Mouse (Mus musculus): ENCODE measurements around the gene Grasp. TPM values are rescaled to one million over a fixed set of nuclear protein-coding genes. Genes with fewer than 3 reads are reported as not detected.

Gene Grasp
- polyA plus RNA-seq, 1 experiment from 2014 or later: 0.35 TPM

GRCm38 (mm10) chr15:101262502-101262901 lies 38.5 kb downstream of the Grasp start:
- Histone ChIP-seq H3K4me2 (ENCODE audit: low read depth, low read length) (no peak overlapping the region), H3K27me3 (ENCODE audit: insufficient read depth, low read length) (peaks cover 12% of the 10 kb centered on the region; the same call in 1 of the 2 replicates), H3K9me3 (ENCODE audit: low read length) (no peaks in the 10 kb centered on the region), H3K4me3 (ENCODE audit: low read depth, low read length) (no peak overlapping the region), H3K9ac (replicated peaks) (no peak overlapping the region), H3K27ac (ENCODE audit: low read depth) (peak overlapping the region; percentile 55; the same call in 1 of the 2 replicates), H3K36me3 (replicated peaks; ENCODE audit: insufficient read depth, low read length) (no peaks in the 10 kb centered on the region), H3K4me1 (ENCODE audit: insufficient read depth) (peaks cover 36% of the 10 kb centered on the region)
- WGBS (ENCODE audit: insufficient replicate concordance): 35% methylated on average over 5 of the region's 5 CpGs
- ATAC-seq (peak; percentile 8; the same call in 1 of the 2 replicates), DNase-seq (peak; percentile 58)
- TF ChIP-seq EP300 (IDR thresholded peaks at IDR 0.05; ENCODE audit: low read depth): no peak
- no peak for TF ChIP-seq CTCF (IDR thresholded peaks at IDR 0.05; ENCODE audit: low read depth)

GRCm38 (mm10) chr15:101266132-101266963 lies 42.4 kb downstream of the Grasp start:
- Histone ChIP-seq H3K27me3 (ENCODE audit: insufficient read depth, low read length) (peaks cover 14% of the 10 kb centered on the region; the same call in 1 of the 2 replicates), H3K9ac (replicated peaks) (peak overlapping the region; percentile 53), H3K4me1 (ENCODE audit: insufficient read depth) (peaks cover 23% of the 10 kb centered on the region), H3K4me3 (ENCODE audit: low read depth, low read length) (peak overlapping the region; percentile 56), H3K9me3 (ENCODE audit: low read length) (no peaks in the 10 kb centered on the region), H3K4me2 (ENCODE audit: low read depth, low read length) (peak overlapping the region; percentile 81), H3K27ac (ENCODE audit: low read depth) (peak overlapping the region; percentile 55), H3K36me3 (replicated peaks; ENCODE audit: insufficient read depth, low read length) (peaks cover 6% of the 10 kb centered on the region; the same call in 1 of the 2 replicates)
- 2% methylated on average over 52 of the region's 57 CpGs for WGBS (ENCODE audit: insufficient replicate concordance)
- DNase-seq: peak; percentile 89
- TF ChIP-seq CTCF (IDR thresholded peaks at IDR 0.05; ENCODE audit: low read depth) (peak; percentile 20; the same call in 1 of the 2 replicates), EP300 (IDR thresholded peaks at IDR 0.05; ENCODE audit: low read depth) (no peak; the same call in 1 of the 2 replicates)
- ATAC-seq: peak; percentile 84

- Histone ChIP-seq H3K4me3 (ENCODE audit: low read depth, low read length) (peak overlapping the region; percentile 56), H3K4me2 (ENCODE audit: low read depth, low read length) (peak overlapping the region; percentile 81), H3K9me3 (ENCODE audit: low read length) (no peaks in the 10 kb centered on the region), H3K36me3 (replicated peaks; ENCODE audit: insufficient read depth, low read length) (peaks cover 6% of the 10 kb centered on the region; the same call in 1 of the 2 replicates), H3K27me3 (ENCODE audit: insufficient read depth, low read length) (peaks cover 14% of the 10 kb centered on the region; the same call in 1 of the 2 replicates), H3K4me1 (ENCODE audit: insufficient read depth) (peaks cover 13% of the 10 kb centered on the region; the same call in 1 of the 2 replicates), H3K27ac (ENCODE audit: low read depth) (no peak overlapping the region), H3K9ac (replicated peaks) (peak overlapping the region; percentile 53)
- TF ChIP-seq CTCF (IDR thresholded peaks at IDR 0.05; ENCODE audit: low read depth) (no peak), EP300 (IDR thresholded peaks at IDR 0.05; ENCODE audit: low read depth) (no peak)
- DNase-seq (peak; percentile 16), ATAC-seq (no peak)
- WGBS (ENCODE audit: insufficient replicate concordance): 2% methylated on average over 25 of the region's 25 CpGs
These were observed 43.4 kb downstream of the Grasp start for GRCm38 (mm10) chr15:101267053-101268032.

GRCm38 (mm10) chr15:101270101-101270820 lies 46.3 kb downstream of the Grasp start:
- H3K9me3 ChIP-seq (ENCODE audit: low read length): no peaks in the 10 kb centered on the region
- peaks cover 7% of the 10 kb centered on the region; the same call in 1 of the 2 replicates for H3K4me1 ChIP-seq (ENCODE audit: insufficient read depth)
- ATAC-seq (no peak), DNase-seq (peak; percentile 14)
- H3K4me2 ChIP-seq (ENCODE audit: low read depth, low read length): no peak overlapping the region
- no peak overlapping the region for H3K27ac ChIP-seq (ENCODE audit: low read depth)
- no peak overlapping the region for H3K9ac ChIP-seq (replicated peaks)
- H3K4me3 ChIP-seq (ENCODE audit: low read depth, low read length): no peak overlapping the region
- H3K36me3 ChIP-seq (replicated peaks; ENCODE audit: insufficient read depth, low read length): peaks cover 12% of the 10 kb centered on the region
- WGBS (ENCODE audit: insufficient replicate concordance): 90% methylated on average over 29 of the region's 29 CpGs
- no peak for TF ChIP-seq CTCF (IDR thresholded peaks at IDR 0.05; ENCODE audit: low read depth)
- TF ChIP-seq EP300 (IDR thresholded peaks at IDR 0.05; ENCODE audit: low read depth): no peak
- H3K27me3 ChIP-seq (ENCODE audit: insufficient read depth, low read length): peaks cover 11% of the 10 kb centered on the region; the same call in 1 of the 2 replicates

- Histone ChIP-seq H3K27ac (ENCODE audit: low read depth) (no peak overlapping the region), H3K4me3 (ENCODE audit: low read depth, low read length) (no peak overlapping the region), H3K36me3 (replicated peaks; ENCODE audit: insufficient read depth, low read length) (peaks cover 12% of the 10 kb centered on the region), H3K4me2 (ENCODE audit: low read depth, low read length) (no peak overlapping the region), H3K27me3 (ENCODE audit: insufficient read depth, low read length) (peaks cover 8% of the 10 kb centered on the region; the same call in 1 of the 2 replicates), H3K9ac (replicated peaks) (no peak overlapping the region), H3K9me3 (ENCODE audit: low read length) (no peaks in the 10 kb centered on the region), H3K4me1 (ENCODE audit: insufficient read depth) (peaks cover 6% of the 10 kb centered on the region; the same call in 1 of the 2 replicates)
- ATAC-seq: no peak
- no peak for DNase-seq
- 71% methylated on average over 3 of the region's 3 CpGs for WGBS (ENCODE audit: insufficient replicate concordance)
- TF ChIP-seq CTCF (IDR thresholded peaks at IDR 0.05; ENCODE audit: low read depth) (no peak), EP300 (IDR thresholded peaks at IDR 0.05; ENCODE audit: low read depth) (no peak)
These were observed 47.1 kb downstream of the Grasp start for GRCm38 (mm10) chr15:101271107-101271506.

Data from liver, postnatal 0 days (tissue).